ENCODE assay signal across 1 mouse cellular context in the genomic region with DNA sequence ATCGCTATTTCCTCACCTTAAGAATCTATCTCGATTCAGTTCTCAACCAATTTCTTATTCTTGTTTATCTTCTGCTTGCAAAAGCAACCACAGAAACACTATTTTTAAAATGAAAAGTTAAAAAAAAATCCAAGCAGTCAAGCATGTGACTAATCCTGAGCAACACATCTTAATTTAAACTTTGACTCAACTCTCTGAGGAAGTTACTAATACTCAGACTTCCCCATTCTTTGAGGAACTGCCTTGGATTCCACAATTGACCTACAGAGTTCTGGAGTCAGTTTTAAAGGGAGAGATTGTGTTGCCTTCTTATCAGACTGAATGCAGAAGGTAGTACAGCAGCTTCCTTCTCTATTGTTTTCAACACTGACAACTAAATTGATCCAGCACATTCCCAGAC.
TF ChIP-seq lines count a peak whose summit lies in the region.

No protein-coding gene starts in this region.

TF ChIP-seq in CH12.LX, 34 proteins besides CTCF, POLR2A, EP300 and RAD21 (continued from another document):
- TF ChIP-seq KAT2A (IDR thresholded peaks at IDR 0.05; ENCODE audit: insufficient replicate concordance, low read length), result no peak
- peak; percentile 49; the same call in 1 of the 2 replicates for TF ChIP-seq ZNF384 (IDR thresholded peaks at IDR 0.05; ENCODE audit: low read depth, low read length)
- TF ChIP-seq SIN3A (IDR thresholded peaks at IDR 0.05; ENCODE audit: low read length), result no peak
- TF ChIP-seq PAX5 (IDR thresholded peaks at IDR 0.05; ENCODE audit: low read length), result no peak
- TF ChIP-seq MAZ (IDR thresholded peaks at IDR 0.05; ENCODE audit: low read depth, low read length), result no peak
